Mouse (Mus musculus): ENCODE measurements around the gene Opcml.

Gene Opcml

GRCm38 (mm10) chr9:28307122-28307430 is 516.5 kb downstream of the Opcml start:
- intact Hi-C loops (cut with DNase I): no loop called here

DNA sequence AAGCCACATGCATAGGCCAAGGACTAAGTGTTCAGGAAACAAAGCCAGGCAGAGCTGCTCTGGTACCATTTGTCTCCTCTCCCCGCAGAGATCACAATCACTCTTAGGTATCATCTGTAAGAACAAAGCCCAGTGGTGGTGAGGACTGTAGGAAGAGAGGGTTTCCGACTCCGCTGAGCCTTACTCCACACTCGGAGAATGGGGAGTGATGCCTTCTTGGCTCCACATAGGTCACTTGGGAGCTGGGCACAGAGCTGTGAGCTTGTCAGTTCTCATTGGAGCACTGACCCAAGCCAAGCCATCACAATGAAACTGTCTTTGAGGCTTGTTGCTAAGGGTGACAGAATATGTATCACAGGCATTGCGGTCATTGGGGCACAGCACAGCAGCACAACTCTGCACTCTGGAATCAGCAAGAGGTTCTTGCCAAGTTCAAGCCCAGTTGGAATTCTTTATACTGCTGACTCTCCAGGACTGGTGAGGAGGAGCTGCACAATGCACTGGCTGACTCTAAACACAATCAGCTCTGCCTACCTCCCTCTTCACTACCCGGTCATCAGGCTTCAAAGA is 517.0 kb downstream of the Opcml start:
- intact Hi-C loops (cut with DNase I): no loop called here

DNA sequence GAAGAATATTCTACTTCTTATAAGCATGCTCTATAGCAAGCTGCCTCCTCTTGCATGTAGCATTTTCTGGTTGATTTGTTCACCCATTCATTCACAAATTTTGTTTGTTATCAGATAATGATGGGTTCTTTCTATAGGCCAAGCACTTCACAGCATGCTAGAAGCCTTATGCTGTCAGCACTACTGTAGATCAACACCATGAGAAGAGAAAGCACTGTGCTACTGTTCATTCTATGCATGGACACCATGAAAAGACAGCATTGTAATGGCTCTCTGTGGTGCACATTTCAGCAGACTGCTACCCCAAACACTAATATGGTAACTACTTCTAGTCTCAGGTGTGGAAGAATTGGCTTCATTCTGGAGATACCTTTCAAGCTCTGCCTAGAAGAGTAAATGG is 527.3 kb downstream of the Opcml start:
- intact Hi-C loops (cut with DNase I): no loop called here

GRCm38 (mm10) chr9:28319021-28319755 is 528.6 kb downstream of the Opcml start:
- intact Hi-C loops (cut with DNase I): no loop called here

GRCm38 (mm10) chr9:28319802-28320201 is 529.2 kb downstream of the Opcml start:
- intact Hi-C loops (cut with DNase I): no loop called here

GRCm38 (mm10) chr9:28327985-28328384 is 537.4 kb downstream of the Opcml start:
- intact Hi-C loops (cut with DNase I): loop anchor here (2.0 kb wide), 1 partner anchor 51 kb away; no protein-coding TSS in a partner anchor

- intact Hi-C loops (cut with DNase I): loop anchor here (2.0 kb wide), 1 partner anchor 52 kb away; no protein-coding TSS in a partner anchor
Measured at GRCm38 (mm10) chr9:28328434-28328833, 537.9 kb downstream of the Opcml start.

DNA sequence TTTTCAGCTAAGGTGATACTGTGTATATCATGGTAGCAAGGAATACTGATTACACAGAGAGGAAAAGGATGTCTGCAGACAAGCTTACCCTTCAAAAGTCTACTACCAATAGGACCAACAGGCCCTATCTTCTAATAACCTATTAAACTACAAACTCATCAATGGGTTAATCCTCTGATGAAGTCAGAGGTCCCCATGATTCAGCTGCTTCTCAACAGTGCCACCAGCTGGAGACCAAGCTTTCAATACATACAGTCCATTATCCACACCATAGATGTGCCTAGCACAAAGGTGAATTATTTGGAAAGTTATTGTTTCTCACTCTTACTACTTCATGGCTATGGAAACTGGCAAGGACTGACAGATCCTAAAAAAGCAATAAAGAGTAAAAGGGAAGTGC is 538.9 kb downstream of the Opcml start:
- intact Hi-C loops (cut with DNase I): loop anchor here (2.0 kb wide), 1 partner anchor 53 kb away; no protein-coding TSS in a partner anchor

GRCm38 (mm10) chr9:28336511-28337208 is 546.1 kb downstream of the Opcml start:
- intact Hi-C loops (cut with DNase I): no loop called here

- intact Hi-C loops (cut with DNase I): no loop called here
Measured at GRCm38 (mm10) chr9:28337837-28338236, 547.3 kb downstream of the Opcml start.

DNA sequence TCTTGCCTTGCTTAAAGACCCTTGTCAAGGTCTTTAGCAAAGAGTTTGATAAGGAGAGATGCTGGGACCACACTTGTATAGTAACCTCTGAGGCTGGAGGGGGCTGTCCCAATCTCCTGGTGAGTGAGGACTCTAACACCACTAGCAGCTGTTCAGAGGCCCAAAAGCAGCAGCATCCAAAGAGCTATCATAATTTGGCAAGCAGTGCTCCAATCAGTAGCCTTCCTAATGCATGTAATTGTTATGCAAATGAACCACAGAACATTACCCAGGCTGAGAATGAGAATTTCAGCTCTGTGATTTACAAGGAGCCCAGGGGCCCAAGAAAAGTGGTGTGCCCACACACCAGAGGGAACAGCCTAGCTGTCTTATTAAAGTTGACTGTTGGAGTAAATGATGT is 564.4 kb downstream of the Opcml start:
- intact Hi-C loops (cut with DNase I): no loop called here

GRCm38 (mm10) chr9:28357946-28358345 is 567.4 kb downstream of the Opcml start:
- intact Hi-C loops (cut with DNase I): no loop called here

GRCm38 (mm10) chr9:28360691-28361090 is 570.1 kb downstream of the Opcml start:
- intact Hi-C loops (cut with DNase I): no loop called here

DNA sequence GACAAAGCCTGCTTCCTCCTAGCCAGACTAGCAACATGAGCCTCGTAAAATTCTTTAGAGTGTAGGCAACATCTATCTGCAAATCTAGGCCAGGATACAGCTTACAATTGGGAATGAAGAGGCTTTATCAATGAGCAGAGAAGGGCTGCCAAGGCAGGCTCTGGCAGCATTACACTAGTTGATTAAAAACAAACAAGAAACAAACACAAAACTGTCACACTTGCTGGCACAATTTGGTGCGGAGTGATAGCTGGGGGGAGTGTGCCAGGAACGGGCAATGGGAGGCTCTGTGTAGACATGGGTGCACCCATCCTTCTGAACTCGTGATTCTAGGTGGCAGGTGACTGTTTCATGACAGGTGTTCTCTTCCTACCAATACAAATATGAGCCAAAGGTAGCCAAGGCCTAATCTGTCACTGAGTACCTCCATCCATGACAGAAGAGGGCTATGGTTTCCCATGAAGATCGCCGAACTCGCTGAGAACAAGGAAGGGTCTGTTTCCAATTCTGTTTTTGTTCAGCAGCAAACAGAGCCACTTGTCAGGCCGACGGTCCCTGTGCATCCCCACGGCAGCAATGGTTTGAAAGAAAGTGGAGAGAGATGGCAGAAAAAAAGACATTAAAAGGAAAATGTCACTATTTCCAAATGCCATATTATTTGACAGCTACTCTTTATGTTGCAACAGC is 574.0 kb downstream of the Opcml start:
- intact Hi-C loops (cut with DNase I): no loop called here

DNA sequence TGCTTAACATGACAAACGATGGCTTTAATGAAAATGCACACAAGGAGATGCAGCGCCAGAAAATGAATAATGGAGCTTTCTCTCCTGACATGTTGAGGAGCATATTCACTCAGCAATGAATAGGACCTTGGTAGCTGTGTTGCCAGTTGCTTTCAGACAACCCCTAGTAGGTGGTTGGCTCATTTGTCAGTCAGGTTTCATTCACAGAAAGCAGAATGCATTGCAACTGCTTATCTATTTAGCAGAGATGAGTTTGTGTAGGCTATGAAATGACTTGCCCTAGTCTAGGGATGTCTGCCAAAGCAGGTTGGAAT is 574.5 kb downstream of the Opcml start:
- intact Hi-C loops (cut with DNase I): no loop called here

DNA sequence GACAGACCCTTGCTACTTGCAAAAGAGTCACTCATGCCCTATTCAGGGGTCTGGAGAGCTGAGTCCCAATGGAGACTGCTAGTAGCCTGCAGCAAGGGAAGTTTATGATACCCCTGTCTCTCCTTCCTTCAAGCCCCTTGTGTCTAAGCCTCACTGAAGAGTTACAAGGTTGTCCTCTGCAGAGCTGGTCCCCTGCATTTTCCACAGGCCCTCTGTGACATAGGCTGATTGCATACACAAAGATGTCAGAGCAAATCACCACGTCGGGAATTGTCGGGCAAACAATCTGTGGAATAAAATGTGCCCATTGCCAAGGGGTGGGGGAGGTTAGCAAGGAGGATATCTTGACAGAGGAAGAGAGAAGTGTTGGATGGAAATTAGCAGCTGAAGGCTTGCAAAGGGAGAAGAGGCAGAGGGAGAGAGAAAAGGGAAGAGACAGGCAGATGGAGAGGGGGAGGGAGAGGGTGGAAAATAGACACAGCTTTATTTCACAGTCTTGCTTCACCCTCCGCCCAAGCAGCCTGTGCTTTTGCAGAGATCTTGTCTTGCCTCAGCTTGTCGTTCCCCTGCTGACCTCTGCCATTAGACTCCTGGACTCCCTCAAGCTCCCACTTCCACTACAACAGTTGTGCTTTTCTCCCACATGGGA is 596.1 kb downstream of the Opcml start:
- intact Hi-C loops (cut with DNase I): no loop called here

GRCm38 (mm10) chr9:28395222-28395621 is 604.6 kb downstream of the Opcml start:
- intact Hi-C loops (cut with DNase I): no loop called here

DNA sequence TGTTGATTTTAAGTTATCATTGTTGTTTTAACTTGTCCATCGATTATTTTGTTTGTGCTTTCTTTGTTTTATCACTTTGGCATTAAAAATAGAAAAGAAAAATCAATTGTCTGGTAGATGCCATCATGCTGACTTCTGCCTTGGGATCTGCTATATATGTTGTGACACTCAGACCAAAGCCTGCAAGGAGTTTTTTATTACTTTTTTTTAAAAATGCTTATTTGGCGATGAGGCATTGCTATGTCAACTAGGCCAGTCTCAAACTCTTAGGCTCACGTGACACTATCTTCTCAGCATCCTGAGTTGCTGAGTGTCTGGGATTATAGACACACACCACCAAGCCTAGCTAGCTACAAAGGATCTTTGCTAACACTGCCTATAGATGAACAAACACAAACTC is 605.1 kb downstream of the Opcml start:
- intact Hi-C loops (cut with DNase I): no loop called here

DNA sequence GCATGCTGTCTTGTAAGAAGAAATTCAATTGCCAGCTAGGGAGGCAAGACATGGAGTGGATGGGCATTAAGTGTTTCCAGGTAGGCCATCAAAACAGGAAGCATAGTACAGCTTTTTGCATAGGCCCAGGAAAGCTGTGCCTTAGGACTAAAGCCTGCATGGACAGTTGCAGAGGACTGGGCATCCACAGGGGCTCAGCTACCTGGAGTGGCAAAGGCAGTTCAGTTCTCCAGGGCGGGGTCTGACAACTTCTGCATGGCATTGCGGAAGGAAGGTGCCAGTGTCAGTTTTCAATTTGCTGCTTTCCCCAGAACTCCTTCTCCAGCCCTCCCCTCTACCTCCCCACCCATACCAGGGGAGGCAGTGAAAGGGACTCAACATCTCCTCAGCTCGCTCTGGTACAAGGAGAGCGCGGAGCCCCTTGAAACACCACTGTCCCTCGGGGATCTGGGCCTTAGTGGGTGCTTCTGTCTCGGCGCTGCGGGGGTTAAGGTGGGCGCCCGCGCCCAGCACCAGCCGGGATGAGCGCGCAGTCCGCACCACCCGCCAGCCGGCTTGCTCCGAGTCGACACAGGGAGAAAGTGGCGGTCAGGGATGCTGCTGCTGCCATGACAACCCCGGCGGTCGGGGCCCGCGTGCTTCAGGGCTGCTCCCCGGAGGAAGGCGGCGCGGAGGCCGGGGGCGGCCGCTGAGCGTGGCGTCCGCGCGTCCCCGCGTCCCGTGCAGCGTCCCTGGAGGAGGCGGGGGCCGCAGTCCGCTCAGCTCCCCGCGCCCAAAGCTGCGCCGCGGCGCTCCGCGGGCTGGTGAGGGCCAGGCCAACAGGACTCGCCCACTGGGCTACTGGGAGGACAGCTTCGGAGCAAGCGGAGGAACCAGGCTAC is 612.4 kb downstream of the Opcml start:
- intact Hi-C loops (cut with DNase I): loop anchor here (5.0 kb wide), 2 partner anchors 71 to 136 kb away; no protein-coding TSS in a partner anchor

DNA sequence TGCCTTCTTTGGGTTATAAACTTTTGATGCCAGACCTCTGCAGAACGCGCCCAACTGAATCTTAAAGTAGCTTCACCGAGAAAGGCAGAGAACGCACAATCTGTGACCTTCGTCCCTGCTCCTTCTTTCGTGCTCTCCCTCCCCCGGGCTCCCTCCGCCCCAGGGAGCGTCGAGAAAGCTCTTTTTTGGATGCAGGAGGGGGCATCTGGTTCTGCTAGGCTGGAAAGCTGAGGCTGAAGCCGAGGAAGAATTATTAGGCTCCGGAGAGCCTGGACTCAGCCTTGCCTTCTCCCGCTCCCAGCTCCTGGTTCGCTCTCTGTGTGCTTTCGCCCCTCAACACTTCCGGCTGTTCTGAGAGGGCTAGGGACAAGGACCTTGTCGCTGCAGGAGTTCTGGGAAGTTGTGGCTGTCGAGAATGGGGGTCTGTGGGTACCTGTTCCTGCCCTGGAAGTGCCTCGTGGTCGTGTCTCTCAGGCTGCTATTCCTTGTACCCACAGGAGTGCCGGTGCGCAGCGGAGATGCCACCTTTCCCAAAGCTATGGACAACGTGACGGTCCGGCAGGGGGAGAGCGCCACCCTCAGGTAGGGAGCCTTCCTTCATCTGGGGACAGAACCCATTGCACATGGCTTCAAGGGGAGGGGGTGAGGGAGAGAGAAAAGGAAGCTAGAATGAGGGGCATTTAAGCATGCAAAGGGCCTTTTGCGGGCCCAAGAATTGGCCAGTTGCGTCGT is 613.4 kb downstream of the Opcml start:
- intact Hi-C loops (cut with DNase I): loop anchor here (2.0 to 5.0 kb wide), 3 partner anchors 72 to 345 kb away; no protein-coding TSS in a partner anchor
